Mouse (Mus musculus): ENCODE data around the gene B230104I21Rik.

DNA sequence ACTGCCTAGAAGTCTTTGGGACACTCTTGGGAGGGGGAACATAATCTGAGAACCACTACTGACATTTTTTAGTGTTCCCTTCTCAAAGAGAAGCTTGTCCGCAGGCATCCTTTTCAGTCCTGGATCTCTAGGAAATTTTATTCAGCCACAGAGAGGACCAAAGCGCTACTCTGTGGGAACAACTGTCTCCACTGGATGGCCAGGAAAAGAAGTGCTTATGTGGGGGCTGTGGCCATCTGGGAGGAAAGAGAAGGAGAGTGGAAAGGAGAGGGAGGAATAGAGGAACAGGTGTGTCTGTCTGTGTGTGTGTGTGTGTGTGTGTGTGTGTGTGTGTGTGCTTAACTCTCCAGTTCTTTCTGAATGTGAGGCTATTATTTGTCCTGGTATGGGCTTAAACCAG lies 28.8 kb downstream of the B230104I21Rik start:
- TF ChIP-seq POLR2A (IDR thresholded peaks at IDR 0.05; ENCODE audit: borderline replicate concordance, extremely low read depth, low read depth, low read length): no peak
- no peak for TF ChIP-seq CTCF (IDR thresholded peaks at IDR 0.05; ENCODE audit: insufficient read depth, low read length)

Measured in lung, adult 2 months (tissue).